Mouse (Mus musculus) ZHBTc4 (cell line): Measurements from ENCODE around the gene Vmn1r47.
"Not testable (repeated sequence)": the region's sequence is repeated elsewhere in the genome, so short reads cannot be mapped to it uniquely, and the experiment has no call there.

Source experiments
- DNase-seq: peaks from one replicate; pipeline ENCODE4 v3.0.0-alpha.2; 2011; ENCODE audit warnings: low read depth, low spot score

Gene Vmn1r47

GRCm38 (mm10) chr6:90015847-90016246 lies at the start of gene Vmn1r47:
TSS of gene Vmn1r47 (plus strand) at chr6:90016147.
- DNase-seq = not testable (repeated sequence)

- no peak for DNase-seq
Measured at GRCm38 (mm10) chr6:89966341-89966740, 49.6 kb upstream of the Vmn1r47 start.

GRCm38 (mm10) chr6:89969013-89969412 lies 46.9 kb upstream of the Vmn1r47 start, which contains the start of gene Vmn1r46:
TSS of gene Vmn1r46 (plus strand) at chr6:89969313.
- no peak for DNase-seq

GRCm38 (mm10) chr6:89985989-89986388 lies 30.0 kb upstream of the Vmn1r47 start:
- peak; percentile 5 for DNase-seq

- not testable (repeated sequence) for DNase-seq
Measured at GRCm38 (mm10) chr6:90036741-90037140, 20.8 kb downstream of the Vmn1r47 start, which contains the start of gene Vmn1r48. TSS of gene Vmn1r48 (minus strand) at chr6:90036841.
